Mouse (Mus musculus) thymus, postnatal 25 days (tissue): Measurements from ENCODE around the gene Lxn.
A peak's percentile ranks its signal among the peaks of the same experiment; 100 is the strongest.

Experiments used
- DNase-seq: peaks from one replicate; pipeline ENCODE4 v3.0.0; 2022

The Lxn gene

GRCm38 (mm10) chr3:67463450-67464372, at the start of gene Lxn:
Lxn (minus strand) TSS chr3:67463926.
- DNase-seq, result peak; percentile 61

GRCm38 (mm10) chr3:67512807-67513206, 49.1 kb upstream of the Lxn start:
- peak; percentile 52 for DNase-seq

- DNase-seq, result no peak
Observed at GRCm38 (mm10) chr3:67508216-67508892, 44.6 kb upstream of the Lxn start.

GRCm38 (mm10) chr3:67505286-67505685, 41.6 kb upstream of the Lxn start:
- no peak for DNase-seq

GRCm38 (mm10) chr3:67503878-67504277, 40.2 kb upstream of the Lxn start:
- no peak for DNase-seq

- DNase-seq, result no peak
Observed at GRCm38 (mm10) chr3:67499406-67499791, 35.7 kb upstream of the Lxn start.

GRCm38 (mm10) chr3:67498773-67499405, 35.2 kb upstream of the Lxn start:
- DNase-seq, result no peak

- DNase-seq, result no peak
Observed at GRCm38 (mm10) chr3:67497998-67498397, 34.3 kb upstream of the Lxn start.

GRCm38 (mm10) chr3:67496310-67496709, 32.6 kb upstream of the Lxn start:
- DNase-seq, result no peak

- no peak for DNase-seq
Observed at GRCm38 (mm10) chr3:67493132-67493531, 29.4 kb upstream of the Lxn start.

GRCm38 (mm10) chr3:67492086-67492869, 28.6 kb upstream of the Lxn start:
- no peak for DNase-seq

GRCm38 (mm10) chr3:67490156-67490555, 26.4 kb upstream of the Lxn start:
- DNase-seq, result no peak

- DNase-seq, result no peak
Observed at GRCm38 (mm10) chr3:67485233-67485632, 21.5 kb upstream of the Lxn start.

GRCm38 (mm10) chr3:67482400-67482799, 18.7 kb upstream of the Lxn start:
- no peak for DNase-seq

- no peak for DNase-seq
Observed at GRCm38 (mm10) chr3:67479806-67480205, 16.1 kb upstream of the Lxn start.

GRCm38 (mm10) chr3:67473438-67473837, 9.7 kb upstream of the Lxn start:
- DNase-seq, result no peak

- DNase-seq, result no peak
Observed at GRCm38 (mm10) chr3:67471408-67472127, 7.8 kb upstream of the Lxn start.

- DNase-seq, result no peak
Observed at GRCm38 (mm10) chr3:67467281-67467680, 3.6 kb upstream of the Lxn start.

- DNase-seq, result no peak
Observed at GRCm38 (mm10) chr3:67466576-67466975, 2.9 kb upstream of the Lxn start.

GRCm38 (mm10) chr3:67463001-67463400, 725 bp downstream of the Lxn start:
- peak; percentile 18 for DNase-seq

- no peak for DNase-seq
Observed at GRCm38 (mm10) chr3:67462578-67462977, 1.1 kb downstream of the Lxn start.

- no peak for DNase-seq
Observed at GRCm38 (mm10) chr3:67462015-67462414, 1.7 kb downstream of the Lxn start.
